Comparison of ENCODE assay signal across 11 mouse cellular contexts in the genomic region with DNA sequence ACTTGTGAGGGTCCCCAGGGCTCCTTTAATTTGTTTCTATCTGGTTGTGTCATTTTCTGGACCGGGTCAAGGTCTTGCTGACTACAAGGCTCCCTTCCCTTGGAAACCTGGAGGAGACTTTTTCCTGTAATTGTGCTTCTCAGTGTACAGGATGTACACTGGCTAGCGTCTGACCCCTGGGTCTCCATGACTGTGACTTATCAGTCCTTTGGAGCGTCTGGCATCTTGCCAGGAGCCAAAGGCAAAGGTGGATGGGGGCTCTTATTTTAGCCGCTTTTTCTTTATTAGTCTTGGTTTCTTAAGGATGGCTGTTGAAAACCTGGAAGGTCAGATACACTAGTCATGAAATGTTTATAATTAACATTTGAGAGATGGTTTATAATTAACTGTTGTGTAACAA. TPM values are rescaled to one million over a fixed set of nuclear protein-coding genes. Genes with fewer than 3 reads are reported as not detected.
DNase-seq lines count a peak whose midpoint lies in the region; ATAC-seq and TF ChIP-seq lines count a peak whose summit lies in the region.
"Had no signal": no experiment of that assay in that cellular context is flagged by ENCODE, and none has a peak within 500 bp of the region (broad histone marks: within the 10 kb centered on the region; RNA-seq: fewer than 3 reads in every experiment).

No protein-coding gene starts in this region.

- H3K4me2 ChIP-seq in lung, embryonic 16.5 days (ENCODE audit: low read depth, low read length), result no peak overlapping the region
- H3K4me2 ChIP-seq in heart, embryonic 16.5 days (ENCODE audit: low read depth, low read length), result no peak overlapping the region
- H3K4me2 ChIP-seq in kidney, postnatal 0 days (ENCODE audit: low read length), result no peak overlapping the region
- H3K4me2 ChIP-seq in hindbrain, embryonic 14.5 days (replicated peaks), result no peak overlapping the region

- no peaks in the 10 kb centered on the region for H3K4me1 ChIP-seq in lung, embryonic 16.5 days (replicated peaks; ENCODE audit: control insufficient read depth, insufficient read depth, low read length)
- no peaks in the 10 kb centered on the region for H3K4me1 ChIP-seq in heart, embryonic 16.5 days (ENCODE audit: control insufficient read depth, insufficient read depth, low read length)
- H3K4me1 ChIP-seq in kidney, postnatal 0 days (replicated peaks; ENCODE audit: insufficient read depth, low read length), result no peaks in the 10 kb centered on the region
- no peaks in the 10 kb centered on the region for H3K4me1 ChIP-seq in hindbrain, embryonic 14.5 days (replicated peaks; ENCODE audit: control insufficient read depth, insufficient read depth, low read length)

- no peaks in the 10 kb centered on the region for H3K27me3 ChIP-seq in lung, embryonic 16.5 days (ENCODE audit: control insufficient read depth, insufficient read depth, low read depth, low read length)
- no peaks in the 10 kb centered on the region for H3K27me3 ChIP-seq in heart, embryonic 16.5 days (ENCODE audit: control insufficient read depth, insufficient read depth, low read length)
- no peaks in the 10 kb centered on the region for H3K27me3 ChIP-seq in kidney, postnatal 0 days (ENCODE audit: insufficient read depth, low read length)
- no peaks in the 10 kb centered on the region for H3K27me3 ChIP-seq in hindbrain, embryonic 14.5 days (ENCODE audit: control insufficient read depth, insufficient read depth, low read length)

- no peak overlapping the region for H3K27ac ChIP-seq in lung, embryonic 16.5 days (ENCODE audit: low read length)
- H3K27ac ChIP-seq in heart, embryonic 16.5 days (ENCODE audit: low read length), result peak overlapping the region; percentile 27; the same call in 1 of the 2 replicates
- no peak overlapping the region for H3K27ac ChIP-seq in kidney, postnatal 0 days
- no peak overlapping the region for H3K27ac ChIP-seq in hindbrain, embryonic 14.5 days
- H3K27ac ChIP-seq: stomach, postnatal 0 days had no signal

- H3K36me3 ChIP-seq in lung, embryonic 16.5 days (ENCODE audit: control insufficient read depth, insufficient read depth, low read length), result no peaks in the 10 kb centered on the region
- H3K36me3 ChIP-seq in heart, embryonic 16.5 days (ENCODE audit: control insufficient read depth, insufficient read depth), result no peaks in the 10 kb centered on the region
- H3K36me3 ChIP-seq in kidney, postnatal 0 days (ENCODE audit: insufficient read depth, low read length), result no peaks in the 10 kb centered on the region
- no peaks in the 10 kb centered on the region for H3K36me3 ChIP-seq in hindbrain, embryonic 14.5 days (replicated peaks; ENCODE audit: control insufficient read depth, insufficient read depth)

- WGBS in lung, embryonic 16.5 days, result 37% methylated on average over 4 of the region's 4 CpGs
- WGBS in heart, embryonic 16.5 days, result 32% methylated on average over 4 of the region's 4 CpGs
- WGBS in kidney, postnatal 0 days, result 52% methylated on average over 4 of the region's 4 CpGs
- WGBS in hindbrain, embryonic 14.5 days, result 84% methylated on average over 4 of the region's 4 CpGs

- ATAC-seq in lung, embryonic 16.5 days (ENCODE audit: low read depth), result peak; percentile 56
- peak; percentile 85 for ATAC-seq in heart, embryonic 16.5 days (replicated peaks; ENCODE audit: extremely low read depth, insufficient read depth, low FRiP score)
- ATAC-seq in kidney, postnatal 0 days (replicated peaks; ENCODE audit: low FRiP score, low read depth), result 0 out of 2 replicates have a peak, but pooled peaks have one; percentile 10
- no peak for ATAC-seq in hindbrain, embryonic 14.5 days (ENCODE audit: low FRiP score)
- ATAC-seq: midbrain, embryonic 16.5 days had no signal

- H3K9me3 ChIP-seq in lung, embryonic 16.5 days (ENCODE audit: control insufficient read depth, low read length), result no peaks in the 10 kb centered on the region
- no peaks in the 10 kb centered on the region for H3K9me3 ChIP-seq in heart, embryonic 16.5 days (replicated peaks; ENCODE audit: control insufficient read depth, low read length)
- no peaks in the 10 kb centered on the region for H3K9me3 ChIP-seq in kidney, postnatal 0 days (replicated peaks; ENCODE audit: low read length)
- H3K9me3 ChIP-seq in hindbrain, embryonic 14.5 days (ENCODE audit: control insufficient read depth, low read length), result no peaks in the 10 kb centered on the region

- DNase-seq in lung, adult 18-20 months, result no peak
- DNase-seq in kidney, postnatal 0 days (ENCODE audit: low spot score), result peak; percentile 37
- DNase-seq in skeletal muscle tissue, adult 2 months (ENCODE audit: low read depth, low spot score), result peak; percentile 31
- DNase-seq in frontal cortex, postnatal 25 days (ENCODE audit: low spot score in 2 of 2), result no peak
- DNase-seq in thymus, postnatal 4 days, result no peak
- DNase-seq in hindbrain, embryonic 14.5 days (ENCODE audit: low spot score), result no peak
- DNase-seq: right cerebral cortex, postnatal 4 days had no signal

- H3K9ac ChIP-seq in lung, embryonic 16.5 days (ENCODE audit: low read length), result no peak overlapping the region
- H3K9ac ChIP-seq in heart, embryonic 16.5 days (ENCODE audit: low read length), result no peak overlapping the region
- H3K9ac ChIP-seq in kidney, postnatal 0 days (ENCODE audit: low read depth, low read length), result no peak overlapping the region
- H3K9ac ChIP-seq in hindbrain, embryonic 14.5 days, result no peak overlapping the region

- no peak overlapping the region for H3K4me3 ChIP-seq in lung, embryonic 16.5 days (ENCODE audit: low read length)
- no peak overlapping the region for H3K4me3 ChIP-seq in heart, embryonic 16.5 days (ENCODE audit: low read length)
- no peak overlapping the region for H3K4me3 ChIP-seq in kidney, postnatal 0 days (replicated peaks; ENCODE audit: low read depth, low read length)
- H3K4me3 ChIP-seq in hindbrain, embryonic 14.5 days (replicated peaks; ENCODE audit: low read length), result no peak overlapping the region

- no peak for TF ChIP-seq CTCF in kidney, postnatal 0 days (IDR thresholded peaks at IDR 0.05; ENCODE audit: low read depth)

RNA-seq across cellular contexts. Expression of gene Enpp6, which starts 3.9 kb away (rescaled TPM):
- polyA plus RNA-seq in lung, embryonic 16.5 days (2015; fragmentation: Nextera tagmentation; extraction: Ambion mirVana), result 0.89 and 1.1 TPM in 2 replicates
- polyA plus RNA-seq in heart, embryonic 16.5 days (2015; fragmentation: Nextera tagmentation; extraction: Ambion mirVana), result 3.2 and 3.5 TPM in 2 replicates
- 2.1 and 2.3 TPM in 2 replicates for polyA plus RNA-seq in kidney, postnatal 0 days (2015; fragmentation: Nextera tagmentation; extraction: Ambion mirVana)
- polyA plus RNA-seq in hindbrain, embryonic 14.5 days (2014; fragmentation: Nextera tagmentation; extraction: Ambion mirVana), result 1.8 and 2.0 TPM in 2 replicates

Comparison
In these comparisons a context has a peak if more than half of its experiments do, and no peak if none do; other contexts are left out.
1. DNase-seq: peak in kidney, postnatal 0 days (single experiment) and skeletal muscle tissue, adult 2 months (single experiment); none in lung, adult 18-20 months (0 of 2), frontal cortex, postnatal 25 days (0 of 2), thymus, postnatal 4 days (single experiment) and hindbrain, embryonic 14.5 days (single experiment).